Mouse (Mus musculus): Measurements from ENCODE around the gene Apol10a. TPM values are rescaled to one million over a fixed set of nuclear protein-coding genes. Genes with fewer than 3 reads are reported as not detected.
"Not testable (repeated sequence)": the region's sequence is repeated elsewhere in the genome, so short reads cannot be mapped to it uniquely, and the experiment has no call there.

Apol10a gene
- polyA plus RNA-seq, 1 experiment from 2014 or later: not detected

DNA sequence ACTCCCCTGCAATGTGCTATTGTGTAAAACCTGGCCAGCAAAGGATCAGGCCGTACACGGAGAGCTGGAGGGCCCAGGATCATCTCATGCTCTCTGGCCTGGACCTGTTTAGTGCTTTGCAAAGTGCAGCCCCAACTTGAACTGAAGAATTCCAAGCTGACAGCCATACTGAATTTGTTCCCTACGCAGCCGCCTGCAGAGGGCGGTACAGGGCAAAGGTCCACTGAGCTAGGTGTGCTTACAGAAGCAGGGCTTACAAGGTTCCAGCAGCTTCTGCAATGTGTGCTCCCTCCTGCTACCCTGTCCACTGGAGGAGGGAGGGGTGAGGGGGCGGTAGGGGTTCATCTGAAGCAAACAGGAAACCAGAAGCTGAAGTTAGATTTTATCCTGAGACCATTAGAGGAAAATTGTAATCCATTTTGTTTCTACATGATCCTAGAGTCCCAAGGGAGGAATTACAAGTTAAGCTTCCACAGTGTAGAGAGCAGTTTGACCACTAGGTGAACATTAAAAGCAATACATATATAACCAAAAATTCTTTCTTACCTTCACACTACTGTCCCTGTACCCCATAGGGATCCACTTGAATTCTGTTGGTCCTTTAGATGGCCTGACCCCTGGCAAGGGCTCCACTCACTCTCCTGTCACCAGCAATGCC, 46.5 kb downstream of the Apol10a start:
- H3K9ac ChIP-seq (replicated peaks); H3K27me3 ChIP-seq; H3K4me2 ChIP-seq (replicated peaks); H3K9me3 ChIP-seq; H3K4me1 ChIP-seq (replicated peaks); H3K4me3 ChIP-seq (replicated peaks); ATAC-seq; H3K36me3 ChIP-seq; H3K27ac ChIP-seq: not testable (repeated sequence)
- 10% methylated on average over 6 of the region's 6 CpGs for WGBS

DNA sequence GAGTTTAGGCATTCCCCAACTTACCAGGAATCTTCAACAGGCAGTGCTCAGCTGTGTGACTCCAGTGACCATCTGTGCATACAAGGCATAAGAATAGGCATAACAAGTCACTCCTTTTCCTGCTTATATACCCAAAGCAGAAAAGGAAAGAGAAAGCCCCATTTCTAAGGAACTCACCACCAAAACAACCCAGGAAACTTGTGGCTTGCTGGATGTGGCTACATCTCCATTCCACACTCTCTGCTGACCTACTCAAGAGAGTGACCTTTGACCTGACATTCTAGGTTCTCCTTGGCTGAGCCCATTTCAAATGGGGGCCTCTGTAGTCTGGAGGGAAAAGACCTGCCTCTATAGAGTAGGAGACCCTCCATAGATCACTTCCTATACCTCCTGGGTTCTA, 56.4 kb downstream of the Apol10a start, which contains the start of gene Apol7c:
Gene Apol7c, minus strand, starts transcription at position 101 of the 400 bp plus-strand sequence.
- H3K27me3 ChIP-seq: no peaks in the 10 kb centered on the region
- no peaks in the 10 kb centered on the region for H3K4me1 ChIP-seq (replicated peaks)
- no peaks in the 10 kb centered on the region for H3K36me3 ChIP-seq
- H3K4me3 ChIP-seq (replicated peaks): no peak within 1 kb of the TSS
- H3K27ac ChIP-seq: no peak within 1 kb of the TSS
- no peak for ATAC-seq
- H3K9ac ChIP-seq (replicated peaks): no peak within 1 kb of the TSS
- no peak within 1 kb of the TSS for H3K4me2 ChIP-seq (replicated peaks)
- H3K9me3 ChIP-seq: no peaks in the 10 kb centered on the region

GRCm38 (mm10) chr15:77539221-77539620, 62.4 kb downstream of the Apol10a start:
- H3K9me3 ChIP-seq; H3K4me3 ChIP-seq (replicated peaks); H3K36me3 ChIP-seq; ATAC-seq; H3K27ac ChIP-seq; H3K4me1 ChIP-seq (replicated peaks); H3K27me3 ChIP-seq; H3K9ac ChIP-seq (replicated peaks); H3K4me2 ChIP-seq (replicated peaks): not testable (repeated sequence)
- 31% methylated on average over 1 of the region's 1 CpGs for WGBS

Other genes starting within 250 kb of the Apol10a start
- gene Rbfox2, start 170.0 kb upstream of the Apol10a start, polyA plus RNA-seq (2015; fragmentation: Nextera tagmentation; extraction: Ambion mirVana): 154 and 163 TPM in 2 replicates
- gene Apol7a, start 77.9 kb upstream of the Apol10a start, polyA plus RNA-seq (2015; fragmentation: Nextera tagmentation; extraction: Ambion mirVana): not detected in 2 replicates
- 0.04 TPM in 1 of 2 replicates, not detected in the other for gene Apol9a, start 65.9 kb upstream of the Apol10a start, polyA plus RNA-seq (2015; fragmentation: Nextera tagmentation; extraction: Ambion mirVana)
- not detected in 2 replicates for gene Apol7b, start 29.6 kb upstream of the Apol10a start, polyA plus RNA-seq (2015; fragmentation: Nextera tagmentation; extraction: Ambion mirVana)
- not detected in 2 replicates for gene Apol11a, start 31.2 kb downstream of the Apol10a start, polyA plus RNA-seq (2015; fragmentation: Nextera tagmentation; extraction: Ambion mirVana)
- not detected in 2 replicates for gene Apol7c, start 56.3 kb downstream of the Apol10a start, polyA plus RNA-seq (2015; fragmentation: Nextera tagmentation; extraction: Ambion mirVana)
- gene 1700025B11Rik, start 84.8 kb downstream of the Apol10a start, polyA plus RNA-seq (2015; fragmentation: Nextera tagmentation; extraction: Ambion mirVana): not detected in 2 replicates
- not detected in 2 replicates for gene Apol10b, start 119.1 kb downstream of the Apol10a start, polyA plus RNA-seq (2015; fragmentation: Nextera tagmentation; extraction: Ambion mirVana)
- gene Gm36245, start 122.2 kb downstream of the Apol10a start, polyA plus RNA-seq (2015; fragmentation: Nextera tagmentation; extraction: Ambion mirVana): not detected in 2 replicates
- 0.10 TPM in 1 of 2 replicates, not detected in the other for gene Apol11b, start 166.2 kb downstream of the Apol10a start, polyA plus RNA-seq (2015; fragmentation: Nextera tagmentation; extraction: Ambion mirVana)
- gene Apol7e, start 221.8 kb downstream of the Apol10a start, polyA plus RNA-seq (2015; fragmentation: Nextera tagmentation; extraction: Ambion mirVana): not detected in 2 replicates

All from midbrain, embryonic 13.5 days (tissue).